Mouse (Mus musculus) cerebellum, postnatal 14 days (tissue): Measurements from ENCODE around the gene Nip7.
"Not testable (repeated sequence)": the region's sequence is repeated elsewhere in the genome, so short reads cannot be mapped to it uniquely, and the experiment has no call there.

Source experiments
- DNase-seq, 2 experiments: peaks; one replicate each; pipeline ENCODE4 v3.0.0; 2021; ENCODE audit warnings: mixed read lengths in 2 of 2

The Nip7 gene

DNA sequence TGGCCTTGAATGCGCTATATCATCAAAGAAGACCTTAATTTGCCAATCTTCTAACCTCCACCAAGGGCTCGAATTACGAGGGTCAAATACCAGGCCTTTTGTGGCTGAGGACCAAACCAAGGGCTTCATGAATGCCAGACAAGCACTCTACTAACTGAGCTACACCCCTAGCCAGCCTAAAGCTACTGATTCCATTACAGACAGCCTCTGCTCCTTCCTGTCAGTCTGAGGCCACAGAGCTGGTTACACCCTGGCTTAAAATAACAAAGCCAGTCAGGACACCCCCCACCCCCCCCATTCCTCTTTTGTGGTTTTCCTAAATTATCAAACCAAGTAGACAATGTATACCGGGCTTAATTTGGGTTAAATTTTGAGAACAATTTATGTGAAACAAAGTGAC lies 17.0 kb downstream of the Nip7 start:
- DNase-seq, result no peak

DNA sequence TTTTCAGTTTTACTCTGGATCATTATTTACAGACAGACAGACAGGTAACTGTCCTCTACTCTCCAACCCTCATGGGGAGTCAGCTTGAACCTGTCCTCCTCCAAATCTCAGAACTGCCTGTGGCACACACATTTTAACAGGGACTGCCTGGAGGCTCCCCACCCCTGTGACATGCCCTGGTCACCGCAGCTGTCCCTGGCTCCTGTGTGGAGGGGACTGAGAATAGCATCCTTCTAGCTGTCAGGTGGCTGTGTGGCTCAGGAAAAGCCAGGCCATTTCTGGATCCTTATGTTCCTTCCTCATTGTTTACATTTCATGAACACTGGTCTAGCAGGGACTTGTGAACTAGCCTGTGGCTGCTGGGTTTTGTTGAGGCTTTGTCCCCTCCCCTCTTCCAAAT lies 17.5 kb downstream of the Nip7 start:
- DNase-seq, result no peak

DNA sequence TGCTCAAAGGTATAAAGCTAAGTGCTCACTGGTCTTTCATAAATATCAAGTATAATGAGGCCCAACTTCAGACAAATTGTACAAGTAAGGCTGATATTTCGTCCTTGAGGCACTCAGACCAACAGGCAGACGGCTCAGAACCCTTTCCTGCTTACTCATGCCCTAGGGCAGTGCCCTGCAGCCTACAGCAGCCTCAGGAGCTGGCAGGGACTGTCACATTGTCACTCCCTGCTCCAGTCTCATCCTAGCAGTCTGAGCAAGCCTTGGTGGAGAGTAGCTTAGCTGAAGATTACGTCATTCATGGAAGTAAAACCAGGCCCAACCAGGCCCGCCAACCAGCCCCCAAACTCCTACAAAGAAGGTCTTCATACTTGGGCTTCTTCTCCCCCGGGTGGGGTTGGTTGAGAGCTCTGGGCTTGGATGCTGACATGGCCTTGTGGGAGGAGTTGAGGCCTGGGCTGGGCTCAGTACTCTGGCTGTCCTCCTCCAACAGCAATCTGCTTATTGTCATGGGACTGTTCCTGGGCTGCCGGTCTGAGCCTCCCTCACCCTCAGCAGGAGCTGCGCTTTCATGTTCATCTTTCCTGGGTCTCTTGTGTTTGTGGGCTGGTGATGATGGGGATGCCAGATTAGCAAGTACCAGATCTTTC lies 19.7 kb downstream of the Nip7 start:
- DNase-seq, result no peak

DNA sequence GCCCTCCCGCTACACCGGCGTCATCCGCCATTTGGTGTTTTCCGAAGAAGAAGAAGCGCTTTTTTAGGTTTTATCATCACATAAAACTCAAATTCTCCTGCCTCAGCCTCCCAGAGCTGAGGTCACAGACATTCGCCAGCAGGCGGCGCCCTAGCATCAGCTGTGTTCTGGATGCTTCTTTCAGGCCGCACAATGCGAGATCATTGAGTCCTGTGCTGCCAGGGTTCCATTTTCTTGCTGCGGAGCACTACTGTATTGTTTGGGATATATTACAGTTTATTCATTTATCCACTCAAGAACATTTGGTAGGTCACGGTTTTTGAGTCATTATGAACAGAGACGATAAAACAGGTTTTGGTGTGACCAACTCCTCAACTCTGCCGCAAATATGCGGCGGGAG lies 28.7 kb downstream of the Nip7 start:
- DNase-seq, result no peak

DNA sequence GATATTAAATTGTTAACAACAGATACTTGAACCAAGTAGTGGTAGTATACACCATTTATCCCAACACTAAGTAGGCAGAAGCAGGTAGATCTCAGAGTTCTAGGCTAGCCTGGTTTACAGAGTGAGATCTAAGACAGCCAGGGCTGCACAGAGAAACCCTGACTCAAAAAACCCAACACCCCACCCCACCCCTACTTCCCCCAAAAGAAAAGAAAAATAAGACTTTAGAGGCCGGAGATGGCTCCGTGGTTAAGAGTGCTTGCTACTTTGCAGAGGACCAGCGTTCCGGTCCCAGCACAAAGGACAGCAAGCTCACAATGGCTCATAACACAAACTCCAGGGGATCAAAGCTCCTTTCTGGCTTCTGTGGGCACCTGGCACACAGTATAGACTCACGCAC lies 29.3 kb downstream of the Nip7 start:
- DNase-seq, result no peak

DNA sequence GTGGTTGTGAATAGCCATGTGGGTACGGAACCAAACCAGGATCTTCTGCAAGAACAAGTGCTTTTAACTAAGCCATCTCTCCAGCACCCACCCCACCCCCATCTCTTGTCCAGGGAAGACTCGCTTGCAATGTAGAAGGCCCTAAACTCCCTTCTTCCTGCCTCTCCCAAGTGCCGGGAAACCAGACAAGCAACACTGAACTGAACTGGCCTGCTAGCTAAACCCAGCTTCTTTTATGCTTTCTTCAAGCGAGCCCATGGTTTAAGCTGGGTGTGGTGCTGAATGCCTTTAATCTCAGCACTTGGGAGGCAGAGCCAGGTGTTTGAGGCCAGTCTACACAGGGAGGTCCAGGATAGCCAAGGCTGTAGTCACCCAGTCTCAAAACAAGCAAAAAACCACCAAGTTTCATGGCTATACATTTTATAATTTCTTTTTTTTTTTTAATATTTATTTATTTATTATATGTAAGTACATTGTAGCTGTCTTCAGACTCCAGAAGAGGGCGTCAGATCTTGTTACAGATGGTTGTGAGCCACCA lies 31.9 kb downstream of the Nip7 start:
- DNase-seq, result no peak

DNA sequence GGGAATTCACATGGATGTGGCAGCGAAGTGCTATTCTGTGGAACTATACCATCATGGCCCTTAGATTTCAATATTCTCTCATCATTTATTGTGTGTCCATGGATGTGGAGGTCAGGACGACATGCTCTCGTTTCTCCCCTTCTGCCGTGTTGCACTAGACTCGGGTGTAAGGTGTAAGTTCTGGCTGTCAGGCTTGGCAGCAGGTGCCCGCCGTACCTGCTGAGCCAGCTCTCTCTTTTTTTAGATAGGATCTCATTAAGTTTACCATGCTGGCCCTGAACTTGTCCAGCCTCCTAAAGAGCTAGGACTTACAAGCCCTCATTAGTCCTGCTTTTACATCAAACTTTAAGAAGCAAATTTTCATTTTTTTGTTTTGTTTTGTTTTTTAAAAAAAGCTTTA lies 33.9 kb downstream of the Nip7 start:
- no peak for DNase-seq

DNA sequence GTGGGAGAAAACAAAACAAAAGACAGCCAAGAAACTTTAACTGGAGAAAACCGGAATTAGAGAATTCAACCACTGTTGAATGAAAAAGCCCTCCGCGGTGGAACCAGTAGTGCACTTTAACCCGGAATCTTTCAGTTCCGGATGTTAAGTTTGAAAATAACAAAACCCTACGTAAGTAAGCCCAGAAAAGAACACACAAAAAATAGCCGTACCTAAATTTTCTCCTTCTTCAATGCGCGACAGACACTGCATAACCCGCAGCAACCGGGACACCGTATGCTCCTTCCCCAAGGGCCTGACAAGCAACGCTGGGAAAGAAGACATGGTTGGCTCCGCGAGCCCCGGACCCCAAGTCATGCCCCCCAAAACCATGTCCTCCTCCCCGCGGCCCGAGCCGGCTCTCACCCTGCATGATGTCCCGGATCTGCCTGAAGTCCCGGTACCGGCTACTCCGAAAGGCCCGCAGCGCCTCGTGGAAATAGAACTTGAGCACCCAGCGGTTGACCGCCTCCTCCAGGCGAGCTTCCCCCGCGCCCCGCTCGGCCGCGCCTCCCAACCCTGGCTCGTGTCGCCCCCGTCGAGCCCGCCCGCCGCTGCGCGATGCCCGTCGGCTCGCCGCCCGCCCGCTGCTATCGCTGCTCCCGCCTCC lies 39.2 kb downstream of the Nip7 start:
- no peak for DNase-seq

DNA sequence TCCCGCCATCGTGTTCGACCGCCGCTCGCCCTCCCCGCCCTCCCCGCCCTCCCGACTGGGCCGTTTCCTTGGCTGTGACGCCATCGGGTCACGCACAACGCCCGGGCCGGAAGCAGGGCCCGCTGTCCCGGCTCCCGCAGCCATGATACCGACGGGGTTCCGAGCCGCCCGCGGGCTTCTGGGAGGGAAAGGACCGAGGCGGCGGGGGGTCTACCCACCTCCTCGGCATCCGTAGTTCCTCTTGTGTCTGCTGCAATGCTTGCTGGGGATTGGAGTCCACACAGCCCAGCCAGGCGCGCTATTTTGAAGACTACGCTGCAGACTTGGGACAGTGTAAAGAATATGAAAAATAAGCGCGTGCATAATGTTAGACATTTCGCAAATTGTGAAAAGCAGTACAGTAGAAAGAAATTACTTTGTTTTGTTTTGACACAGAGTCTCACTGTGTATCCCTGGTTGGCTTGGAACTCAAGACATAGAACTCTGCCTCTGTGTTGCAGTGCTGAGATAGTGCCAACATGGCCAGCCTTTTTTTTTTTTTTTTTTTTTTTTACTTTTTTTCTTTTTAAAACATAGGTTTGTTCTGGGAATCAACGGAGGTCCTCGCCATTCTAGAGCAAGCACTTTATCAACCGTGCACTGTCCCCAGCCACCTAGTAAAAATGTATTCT lies 39.8 kb downstream of the Nip7 start, which contains the start of gene Terf2:
Gene Terf2, minus strand, starts transcription at position 182 of the 671 bp plus-strand sequence.
- DNase-seq, result peak; percentile 98 to 99

DNA sequence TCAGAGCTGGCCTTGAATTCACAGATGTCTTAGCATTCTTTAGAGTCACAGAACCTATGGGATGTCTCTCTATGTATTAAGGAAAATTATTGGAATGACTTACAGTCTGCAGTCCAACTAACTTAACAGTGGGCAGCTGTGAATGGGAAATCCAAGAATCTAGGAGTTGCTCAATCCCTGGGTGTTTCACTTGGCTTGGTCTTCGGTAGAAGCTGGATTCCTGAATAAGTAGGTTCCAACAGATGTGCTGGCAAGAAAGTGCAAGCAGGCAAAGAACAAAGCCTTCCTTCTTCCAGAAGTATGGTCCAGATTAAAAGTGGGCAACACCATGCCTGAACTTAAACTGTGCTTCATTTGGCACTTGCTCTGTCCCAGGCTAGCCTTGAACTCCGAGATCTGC lies 44.0 kb downstream of the Nip7 start:
- no peak for DNase-seq

DNA sequence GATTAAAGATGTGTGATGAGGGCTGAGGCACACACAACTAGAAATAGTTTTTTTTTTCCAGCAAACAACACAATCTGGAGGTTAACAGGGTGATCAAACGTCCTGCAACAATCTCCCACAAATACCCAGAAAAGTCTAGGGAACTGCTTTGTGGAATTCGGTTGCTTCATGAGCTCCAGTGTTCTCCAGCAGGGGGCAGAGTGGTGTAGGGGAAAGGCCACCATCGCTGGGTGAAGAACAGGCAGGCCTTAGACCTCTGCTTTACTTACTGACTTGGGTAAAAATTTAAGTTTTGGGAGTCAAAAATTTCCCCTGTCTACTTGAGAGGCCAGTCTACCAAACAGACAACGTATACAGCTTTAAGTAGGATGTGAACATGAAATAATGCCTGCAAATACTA lies 47.9 kb downstream of the Nip7 start:
- peak; percentile 81 to 89 for DNase-seq

DNA sequence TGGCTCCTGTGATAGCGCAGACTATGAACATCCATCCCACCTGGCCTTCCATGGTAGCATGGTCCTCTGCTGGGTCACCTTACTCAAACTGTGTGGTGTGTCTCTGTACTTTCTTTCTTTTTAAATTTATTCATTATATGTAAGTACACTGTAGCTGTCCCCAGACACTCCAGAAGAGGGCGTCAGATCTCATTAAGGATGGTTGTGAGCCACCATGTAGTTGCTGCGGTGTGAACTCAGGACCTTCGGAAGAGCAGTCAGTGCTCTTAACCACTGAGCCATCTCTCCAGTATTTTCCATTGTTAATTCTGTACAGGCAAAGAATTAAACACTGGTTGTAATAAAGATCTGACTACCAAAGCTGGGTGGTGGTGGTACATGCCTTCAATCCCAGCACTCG lies 51.4 kb downstream of the Nip7 start:
- DNase-seq, result not testable (repeated sequence)

DNA sequence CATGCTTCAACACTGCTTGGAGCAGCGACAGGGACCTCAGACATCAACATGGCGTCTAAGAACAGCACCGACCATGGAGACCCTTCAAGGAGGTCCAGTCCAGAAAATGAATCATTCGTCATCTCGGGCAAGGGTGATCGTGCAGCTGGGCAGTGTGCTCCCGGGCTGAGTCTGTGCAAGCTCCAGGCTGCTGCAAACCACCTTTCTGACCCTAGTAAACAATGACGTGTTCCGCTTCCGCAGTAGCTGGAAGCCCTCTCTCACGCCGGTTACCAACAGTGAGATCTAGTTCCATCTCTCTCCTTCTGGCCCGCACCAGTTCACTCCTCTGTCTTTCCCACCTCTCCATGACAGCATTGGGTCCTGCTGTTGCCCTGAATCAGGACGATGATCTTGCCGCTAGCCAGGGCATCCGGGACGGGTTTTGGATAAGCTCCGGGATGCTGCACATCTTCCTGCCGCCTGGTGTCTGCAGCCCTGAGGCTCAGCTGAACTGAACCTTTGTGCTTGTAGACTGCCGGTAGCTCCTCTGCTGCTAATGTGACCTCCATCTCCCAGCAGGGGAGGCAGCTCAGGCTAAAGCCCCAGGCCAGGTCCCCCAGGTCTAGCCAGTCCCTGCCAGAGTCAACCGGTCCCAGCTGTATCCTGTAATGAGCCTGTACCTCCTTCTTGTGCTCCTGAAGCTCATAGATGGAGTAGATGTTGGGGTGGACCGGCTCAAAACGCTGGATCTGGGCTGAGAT lies 52.5 kb downstream of the Nip7 start:
- DNase-seq, result no peak

DNA sequence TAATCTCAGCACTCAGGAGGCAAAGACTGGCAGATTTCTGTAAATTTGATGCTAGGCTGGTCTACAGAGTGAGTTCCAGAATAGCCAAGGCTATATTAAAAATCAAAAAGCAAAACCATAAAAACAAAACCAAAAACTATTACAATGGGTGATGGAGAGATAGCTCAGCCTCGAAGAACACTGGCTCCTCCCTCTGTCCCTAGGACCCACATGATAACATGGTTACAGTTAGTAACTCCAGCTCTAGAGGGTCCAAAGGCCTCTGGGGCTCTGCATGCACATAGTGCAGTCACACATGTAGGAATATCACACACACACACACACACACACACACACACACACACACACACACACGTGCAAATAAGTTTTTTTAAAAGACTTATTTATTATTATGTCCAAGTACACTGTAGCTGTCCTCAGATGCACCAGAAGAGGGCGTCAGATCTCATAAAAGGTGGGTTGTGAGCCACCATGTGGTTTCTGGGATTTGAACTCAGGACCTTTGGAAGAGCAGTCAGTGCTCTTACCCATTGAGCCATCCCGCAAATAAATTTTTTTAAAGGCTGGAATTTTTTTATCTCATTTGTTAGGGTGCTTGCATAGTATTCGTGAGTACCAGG lies 53.2 kb downstream of the Nip7 start:
- DNase-seq, result no peak
